In the genomic region with DNA sequence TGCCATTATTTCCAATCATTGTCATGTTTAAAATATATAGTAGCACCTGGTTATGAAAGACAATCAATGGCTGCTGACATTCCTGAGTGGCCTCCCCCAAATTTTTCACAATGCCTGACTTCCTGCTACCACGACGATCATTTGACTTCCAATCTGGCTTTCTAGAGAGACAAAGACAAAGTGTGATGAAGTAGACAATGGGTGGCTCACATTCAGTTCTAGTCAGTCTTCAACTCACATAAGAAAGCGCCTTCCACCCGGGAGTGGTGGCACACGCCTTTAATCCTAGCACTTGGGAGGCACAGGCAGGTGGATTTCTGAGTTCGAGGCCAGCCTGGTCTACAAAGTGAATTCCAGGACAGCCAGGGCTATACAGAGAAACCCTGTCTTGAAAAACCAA, we compare ENCODE assay signal across 9 mouse cellular contexts. TPM values are rescaled to one million over a fixed set of nuclear protein-coding genes. Genes with fewer than 3 reads are reported as not detected.
DNase-seq lines count a peak whose midpoint lies in the region; ATAC-seq lines count a peak whose summit lies in the region.
"Not testable (repeated sequence)": the region's sequence is repeated elsewhere in the genome, so short reads cannot be mapped to it uniquely, and the experiment has no call there.
"Had no signal": no experiment of that assay in that cellular context is flagged by ENCODE, and none has a peak within 500 bp of the region (broad histone marks: within the 10 kb centered on the region; RNA-seq: fewer than 3 reads in every experiment).

No protein-coding gene starts in this region.

- not testable (repeated sequence) for H3K27me3 ChIP-seq in forebrain, embryonic 15.5 days; heart, embryonic 14.5 days (ENCODE audit: control insufficient read depth, insufficient read depth, low read length); hindbrain, embryonic 13.5 days; intestine, embryonic 16.5 days (replicated peaks; ENCODE audit: control insufficient read depth, insufficient read depth, low read length); liver, embryonic 11.5 days (replicated peaks; ENCODE audit: control insufficient read depth, insufficient read depth, low read length); midbrain, embryonic 16.5 days (ENCODE audit: control insufficient read depth, insufficient read depth, low read depth, low read length)

- H3K9me3 ChIP-seq in forebrain, embryonic 15.5 days; heart, embryonic 14.5 days (ENCODE audit: control insufficient read depth, low read length); hindbrain, embryonic 13.5 days; intestine, embryonic 16.5 days (ENCODE audit: control insufficient read depth, low read length); liver, embryonic 11.5 days (ENCODE audit: control insufficient read depth, low read length); midbrain, embryonic 16.5 days (replicated peaks; ENCODE audit: control insufficient read depth, low read length, poor library complexity, severe bottlenecking): not testable (repeated sequence)

- H3K4me2 ChIP-seq in forebrain, embryonic 15.5 days (replicated peaks) = peak overlapping the region; percentile 81; the same call in 1 of the 2 replicates
- peak overlapping the region; percentile 85; the same call in 1 of the 2 replicates for H3K4me2 ChIP-seq in heart, embryonic 14.5 days (ENCODE audit: low read length)
- H3K4me2 ChIP-seq in hindbrain, embryonic 13.5 days = peak overlapping the region; percentile 94
- H3K4me2 ChIP-seq in intestine, embryonic 16.5 days (ENCODE audit: low read depth, low read length) = peak overlapping the region; percentile 81; the same call in 1 of the 2 replicates
- H3K4me2 ChIP-seq in liver, embryonic 11.5 days = peak overlapping the region; percentile 92; the same call in 1 of the 2 replicates
- peak overlapping the region; percentile 76; the same call in 1 of the 2 replicates for H3K4me2 ChIP-seq in midbrain, embryonic 16.5 days (ENCODE audit: low read length)

- H3K79me2 ChIP-seq in macrophage (ENCODE audit: inconsistent target) = peaks cover 64% of the 10 kb centered on the region

- ATAC-seq in forebrain, embryonic 15.5 days (replicated peaks); heart, embryonic 14.5 days (ENCODE audit: insufficient number of reproducible peaks, insufficient read depth, low FRiP score, low read depth); hindbrain, embryonic 13.5 days (ENCODE audit: low FRiP score); intestine, embryonic 16.5 days; liver, embryonic 11.5 days (replicated peaks; ENCODE audit: low FRiP score); midbrain, embryonic 16.5 days: not testable (repeated sequence)

- WGBS in forebrain, embryonic 15.5 days = 94% methylated on average over 6 of the region's 6 CpGs
- WGBS in heart, embryonic 14.5 days = 82% methylated on average over 6 of the region's 6 CpGs
- 90% methylated on average over 6 of the region's 6 CpGs for WGBS in hindbrain, embryonic 13.5 days
- 86% methylated on average over 6 of the region's 6 CpGs for WGBS in intestine, embryonic 16.5 days
- 84% methylated on average over 6 of the region's 6 CpGs for WGBS in liver, embryonic 11.5 days
- WGBS in macrophage (ENCODE audit: missing documents) = 95% methylated on average over 6 of the region's 6 CpGs
- WGBS in midbrain, embryonic 16.5 days = 86% methylated on average over 6 of the region's 6 CpGs

- H3K36me3 ChIP-seq in forebrain, embryonic 15.5 days; intestine, embryonic 16.5 days (ENCODE audit: control insufficient read depth, insufficient read depth, low read length); liver, embryonic 11.5 days (ENCODE audit: control insufficient read depth, insufficient read depth, low read length); midbrain, embryonic 16.5 days (ENCODE audit: control insufficient read depth, insufficient read depth, low read length): not testable (repeated sequence)
- peaks cover 14% of the 10 kb centered on the region; the same call in 1 of the 2 replicates for H3K36me3 ChIP-seq in heart, embryonic 14.5 days (ENCODE audit: control insufficient read depth, insufficient read depth, low read length)
- H3K36me3 ChIP-seq in hindbrain, embryonic 13.5 days = peaks cover 21% of the 10 kb centered on the region
- H3K36me3 ChIP-seq in macrophage (ENCODE audit: inconsistent target) = peaks cover 14% of the 10 kb centered on the region; the same call in 1 of the 2 replicates

- H3K4me1 ChIP-seq in forebrain, embryonic 15.5 days = peaks cover 42% of the 10 kb centered on the region
- H3K4me1 ChIP-seq in heart, embryonic 14.5 days (ENCODE audit: control insufficient read depth in 2 of 2, insufficient read depth in 2 of 2, low read length in 2 of 2) = peaks cover 9 to 24% of the 10 kb centered on the region in 2 experiments
- H3K4me1 ChIP-seq in hindbrain, embryonic 13.5 days (replicated peaks) = peaks cover 57% of the 10 kb centered on the region
- H3K4me1 ChIP-seq in intestine, embryonic 16.5 days (ENCODE audit: control insufficient read depth, insufficient read depth, low read length) = peaks cover 19% of the 10 kb centered on the region
- H3K4me1 ChIP-seq in liver, embryonic 11.5 days (replicated peaks; ENCODE audit: control insufficient read depth, insufficient read depth, low read length) = peaks cover 15% of the 10 kb centered on the region
- H3K4me1 ChIP-seq in midbrain, embryonic 16.5 days (ENCODE audit: control insufficient read depth, insufficient read depth, low read length) = peaks cover 34% of the 10 kb centered on the region

- not testable (repeated sequence) for DNase-seq in liver, embryonic 11.5 days (ENCODE audit: low spot score)

- not testable (repeated sequence) for H3K9ac ChIP-seq in forebrain, embryonic 15.5 days (replicated peaks); heart, embryonic 14.5 days (ENCODE audit: low read length); hindbrain, embryonic 13.5 days; intestine, embryonic 16.5 days (ENCODE audit: low read depth, low read length); liver, embryonic 11.5 days (ENCODE audit: low read depth, low read length); midbrain, embryonic 16.5 days (ENCODE audit: low read depth, low read length)

- not testable (repeated sequence) for H3K4me3 ChIP-seq in forebrain, embryonic 15.5 days; heart, embryonic 14.5 days (ENCODE audit: control insufficient read depth in 1 of 2, insufficient read depth in 1 of 2, low read depth in 1 of 2, low read length in 2 of 2); hindbrain, embryonic 13.5 days; intestine, embryonic 16.5 days (ENCODE audit: low read length); liver, embryonic 11.5 days (ENCODE audit: low read depth, low read length); midbrain, embryonic 16.5 days (ENCODE audit: low read depth, low read length)
- H3K4me3 ChIP-seq in macrophage (ENCODE audit: inconsistent target) = peak overlapping the region; percentile 98; the same call in 1 of the 2 replicates

- not testable (repeated sequence) for H3K27ac ChIP-seq in forebrain, embryonic 15.5 days (replicated peaks); heart, embryonic 14.5 days (replicated peaks in 1 of 2; ENCODE audit: control insufficient read depth in 1 of 2, insufficient read depth in 1 of 2, low read depth in 2 of 2, low read length in 2 of 2); hindbrain, embryonic 13.5 days; intestine, embryonic 16.5 days (ENCODE audit: low read length); liver, embryonic 11.5 days (ENCODE audit: low read depth, low read length); macrophage; midbrain, embryonic 16.5 days (ENCODE audit: low read length)

RNA-seq across cellular contexts. Expression of a gene that starts 2.3 kb away (rescaled TPM):
- polyA plus RNA-seq in forebrain, embryonic 15.5 days (2015; fragmentation: Nextera tagmentation; extraction: Ambion mirVana) = 106 and 113 TPM in 2 replicates
- polyA plus RNA-seq in heart, embryonic 14.5 days (2014; fragmentation: Nextera tagmentation; extraction: Ambion mirVana) = 131 and 132 TPM in 2 replicates
- polyA plus RNA-seq in hindbrain, embryonic 13.5 days (2015; fragmentation: Nextera tagmentation; extraction: Ambion mirVana) = 105 and 113 TPM in 2 replicates
- polyA plus RNA-seq in intestine, embryonic 16.5 days (2015; fragmentation: Nextera tagmentation; extraction: Ambion mirVana) = 140 and 155 TPM in 2 replicates
- 86.1 and 93.7 TPM in 2 replicates for polyA plus RNA-seq in liver, embryonic 11.5 days (2014; fragmentation: Nextera tagmentation; extraction: Ambion mirVana)
- total RNA-seq in macrophage (2018; cell fraction: chromatin; rRNA removed) = 10 to 100 TPM in 13 of 26 experiments, 1 to 10 TPM in 13; 2.1 to 31.2 (median 9.4) TPM
- total RNA-seq in macrophage (2018; cell fraction: cytosol; rRNA removed) = 10 to 100 TPM; 43.3 to 93.4 (median 71.3) TPM
- 10 to 100 TPM in 20 of 26 experiments, 1 to 10 TPM in 6; 7.3 to 54.3 (median 17.0) TPM for total RNA-seq in macrophage (2018; cell fraction: nucleus; rRNA removed)
- 30.6 to 67.1 TPM (median 53.4 TPM) in 3 replicates for polyA plus RNA-seq in macrophage (2018)
- polyA plus RNA-seq in midbrain, embryonic 16.5 days (2015; fragmentation: Nextera tagmentation; extraction: Ambion mirVana) = 114 and 117 TPM in 2 replicates

RNA-seq across cellular contexts. Expression of a gene that starts 2.3 kb away (rescaled TPM):
- polyA plus RNA-seq in forebrain, embryonic 15.5 days (2015; fragmentation: Nextera tagmentation; extraction: Ambion mirVana) = 115 and 116 TPM in 2 replicates
- 67.1 and 69.9 TPM in 2 replicates for polyA plus RNA-seq in heart, embryonic 14.5 days (2014; fragmentation: Nextera tagmentation; extraction: Ambion mirVana)
- 107 and 112 TPM in 2 replicates for polyA plus RNA-seq in hindbrain, embryonic 13.5 days (2015; fragmentation: Nextera tagmentation; extraction: Ambion mirVana)
- polyA plus RNA-seq in intestine, embryonic 16.5 days (2015; fragmentation: Nextera tagmentation; extraction: Ambion mirVana) = 63.8 and 72.2 TPM in 2 replicates
- 93.0 and 93.5 TPM in 2 replicates for polyA plus RNA-seq in liver, embryonic 11.5 days (2014; fragmentation: Nextera tagmentation; extraction: Ambion mirVana)
- total RNA-seq in macrophage (2018; cell fraction: chromatin; rRNA removed) = 10 to 100 TPM in 19 of 26 experiments, 1 to 10 TPM in 7; 3.5 to 39.6 (median 17.1) TPM
- total RNA-seq in macrophage (2018; cell fraction: cytosol; rRNA removed) = 10 to 100 TPM; 24.6 to 44.5 (median 36.8) TPM
- 10 to 100 TPM in 23 of 26 experiments, 1 to 10 TPM in 3; 8.0 to 44.1 (median 20.0) TPM for total RNA-seq in macrophage (2018; cell fraction: nucleus; rRNA removed)
- 39.9 to 50.1 TPM (median 49.5 TPM) in 3 replicates for polyA plus RNA-seq in macrophage (2018)
- polyA plus RNA-seq in midbrain, embryonic 16.5 days (2015; fragmentation: Nextera tagmentation; extraction: Ambion mirVana) = 103 and 105 TPM in 2 replicates

RNA-seq across cellular contexts. Expression of a gene that starts 12.3 kb away (rescaled TPM):
- 2.1 and 2.9 TPM in 2 replicates for polyA plus RNA-seq in forebrain, embryonic 15.5 days (2015; fragmentation: Nextera tagmentation; extraction: Ambion mirVana)
- polyA plus RNA-seq in heart, embryonic 14.5 days (2014; fragmentation: Nextera tagmentation; extraction: Ambion mirVana) = 0.12 and 0.47 TPM in 2 replicates
- 2.3 and 3.4 TPM in 2 replicates for polyA plus RNA-seq in hindbrain, embryonic 13.5 days (2015; fragmentation: Nextera tagmentation; extraction: Ambion mirVana)
- 0.40 and 0.70 TPM in 2 replicates for polyA plus RNA-seq in intestine, embryonic 16.5 days (2015; fragmentation: Nextera tagmentation; extraction: Ambion mirVana)
- polyA plus RNA-seq in liver, embryonic 11.5 days (2014; fragmentation: Nextera tagmentation; extraction: Ambion mirVana) = 0.38 and 0.75 TPM in 2 replicates
- 10 to 100 TPM in 6 of 26 experiments, 1 to 10 TPM in 18, under 1 TPM in 2; 0.50 to 16.7 (median 5.5) TPM for total RNA-seq in macrophage (2018; cell fraction: chromatin; rRNA removed)
- total RNA-seq in macrophage (2018; cell fraction: cytosol; rRNA removed) = 10 to 100 TPM in 8 of 26 experiments, 1 to 10 TPM in 18; 2.1 to 16.2 (median 5.9) TPM
- total RNA-seq in macrophage (2018; cell fraction: nucleus; rRNA removed) = 10 to 100 TPM in 12 of 26 experiments, 1 to 10 TPM in 13, under 1 TPM in 1; 0.38 to 24.0 (median 7.7) TPM
- 2.8 to 3.6 TPM (median 2.9 TPM) in 3 replicates for polyA plus RNA-seq in macrophage (2018)
- 2.7 and 3.5 TPM in 2 replicates for polyA plus RNA-seq in midbrain, embryonic 16.5 days (2015; fragmentation: Nextera tagmentation; extraction: Ambion mirVana)
- total RNA-seq: common myeloid progenitor, adult 5-6 weeks had no signal
- polyA plus RNA-seq: heart, embryonic 11.5 days had no signal

RNA-seq across cellular contexts. Expression of a gene that starts 57.1 kb away (rescaled TPM):
- 17.2 and 18.4 TPM in 2 replicates for polyA plus RNA-seq in forebrain, embryonic 15.5 days (2015; fragmentation: Nextera tagmentation; extraction: Ambion mirVana)
- 6.7 and 6.9 TPM in 2 replicates for polyA plus RNA-seq in heart, embryonic 14.5 days (2014; fragmentation: Nextera tagmentation; extraction: Ambion mirVana)
- 17.5 and 18.5 TPM in 2 replicates for polyA plus RNA-seq in hindbrain, embryonic 13.5 days (2015; fragmentation: Nextera tagmentation; extraction: Ambion mirVana)
- polyA plus RNA-seq in intestine, embryonic 16.5 days (2015; fragmentation: Nextera tagmentation; extraction: Ambion mirVana) = 9.1 and 9.8 TPM in 2 replicates
- polyA plus RNA-seq in liver, embryonic 11.5 days (2014; fragmentation: Nextera tagmentation; extraction: Ambion mirVana) = 13.0 and 13.1 TPM in 2 replicates
- total RNA-seq in macrophage (2018; cell fraction: chromatin; rRNA removed) = 100 to 1,000 TPM in 6 of 26 experiments, 10 to 100 TPM in 20; 52.4 to 113 (median 86.0) TPM
- 10 to 100 TPM; 19.6 to 31.8 (median 27.9) TPM for total RNA-seq in macrophage (2018; cell fraction: cytosol; rRNA removed)
- 10 to 100 TPM; 31.4 to 74.7 (median 50.0) TPM for total RNA-seq in macrophage (2018; cell fraction: nucleus; rRNA removed)
- 16.1 to 23.9 TPM (median 16.3 TPM) in 3 replicates for polyA plus RNA-seq in macrophage (2018)
- 15.3 and 16.7 TPM in 2 replicates for polyA plus RNA-seq in midbrain, embryonic 16.5 days (2015; fragmentation: Nextera tagmentation; extraction: Ambion mirVana)
